Mouse (Mus musculus) spleen, adult 2 months (tissue): ENCODE measurements around the gene Hydin.

ENCODE experiments used
- CTCF ChIP-seq: fragments of 200-500 bp; IDR thresholded peaks from 2 replicates; pipeline ENCODE4 v1.5.1; 2011; ENCODE audit warnings: mild to moderate bottlenecking, inconsistent platforms; ENCODE audit not compliant: insufficient read depth, insufficient read length, insufficient replicate concordance; ENCODE audit errors: extremely low read depth
- POLR2A ChIP-seq: fragments of 200-500 bp; IDR thresholded peaks from 2 replicates; pipeline ENCODE4 v1.6.1; 2011; ENCODE audit warnings: low read depth, low read length, inconsistent platforms

GRCm38 (mm10) chr8:110253986-110254385 lies 12.8 kb upstream of the Hydin start:
- TF ChIP-seq POLR2A (no peak), CTCF (no peak)
